Mouse (Mus musculus) left cerebral cortex, adult 11 months (tissue): ENCODE data around the gene Rapgef3.

Experiments
- DNase-seq: peaks from one replicate; pipeline ENCODE4 v3.0.0; 2022; ENCODE audit warnings: low spot score

Gene Rapgef3

DNA sequence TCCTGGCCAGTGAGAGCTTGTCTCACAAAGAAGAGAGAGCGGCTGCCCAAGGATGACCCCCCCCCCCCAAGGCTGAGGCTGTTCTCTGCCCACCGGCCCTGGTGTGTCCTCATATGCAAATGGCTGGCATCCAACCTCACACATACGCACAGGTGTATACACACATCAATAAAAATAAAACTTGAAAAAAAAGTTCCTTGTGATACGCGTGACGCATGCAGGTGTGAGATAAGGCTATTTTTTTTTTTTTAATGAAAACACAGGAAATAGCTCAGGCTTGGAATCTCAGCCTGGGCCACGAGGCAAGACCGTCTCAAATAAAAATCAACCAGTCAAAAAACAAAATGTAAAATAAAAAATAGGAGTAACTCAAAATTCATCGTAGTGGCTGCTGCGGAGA is 21.5 kb downstream of the Rapgef3 start:
- no peak for DNase-seq

DNA sequence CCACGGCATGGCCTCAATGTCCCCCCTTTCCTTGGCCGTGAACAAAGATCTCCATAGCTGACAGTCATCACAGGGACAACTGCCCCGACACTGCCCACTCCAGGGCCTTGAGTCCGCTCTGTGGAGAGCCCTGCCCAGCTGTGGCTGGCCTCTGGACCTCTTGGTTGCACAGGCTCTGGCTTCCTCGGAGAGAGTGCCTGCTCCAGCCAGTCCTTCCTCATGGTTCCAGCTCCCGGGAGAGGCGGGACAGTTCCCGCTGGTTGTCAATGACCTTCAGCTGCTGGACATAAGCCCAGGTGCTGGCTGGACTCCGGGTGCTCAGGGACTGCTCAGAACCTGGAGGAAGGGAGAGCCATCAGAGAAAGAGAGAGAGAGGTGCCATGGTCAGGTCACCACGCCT is 22.4 kb downstream of the Rapgef3 start:
- DNase-seq: no peak

DNA sequence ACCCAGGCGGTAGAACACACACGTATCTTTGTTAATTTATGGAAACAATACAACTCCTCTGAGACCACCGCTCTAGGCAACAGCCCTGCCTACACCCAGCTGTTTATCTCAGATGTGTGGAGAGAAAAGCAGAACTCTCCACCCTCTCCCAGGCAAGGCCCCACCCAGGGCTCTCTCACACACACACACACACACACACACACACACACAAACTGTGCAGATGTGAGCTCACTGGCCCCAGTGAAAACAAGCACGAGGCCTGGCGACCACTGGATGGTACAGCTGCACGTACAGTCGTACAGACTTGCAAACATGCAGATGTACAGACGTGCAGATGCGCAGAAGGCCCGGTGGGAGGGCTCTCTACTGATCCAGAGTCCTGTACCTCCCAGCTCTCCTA is 22.8 kb downstream of the Rapgef3 start:
- no peak for DNase-seq

DNA sequence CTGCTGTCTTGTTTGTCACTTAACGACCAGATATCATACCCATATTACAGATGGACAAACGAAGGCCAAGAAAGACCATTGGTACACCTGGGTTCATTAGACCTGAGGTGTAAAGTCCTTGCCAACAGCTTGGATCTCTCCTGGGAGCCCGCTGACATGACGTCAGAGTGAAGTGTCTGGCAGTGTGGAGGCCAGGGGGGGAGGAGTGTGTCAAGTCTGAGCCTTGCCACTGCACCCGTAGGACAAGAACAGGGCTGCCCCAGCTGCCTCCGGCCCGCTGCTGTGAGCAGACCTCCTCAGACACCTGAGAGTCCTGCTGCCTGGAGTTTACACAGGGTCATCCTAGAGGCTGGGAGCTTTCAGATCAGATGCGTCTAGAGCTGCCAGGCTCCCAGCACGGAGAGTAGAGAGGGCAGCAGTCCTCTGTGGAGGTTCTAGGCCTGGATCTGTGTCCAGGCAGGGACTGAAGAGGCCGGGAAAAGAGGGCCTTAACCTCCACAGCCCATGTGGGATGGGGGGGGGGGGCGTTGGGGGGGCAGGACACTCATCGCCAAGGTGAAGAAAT is 23.7 kb downstream of the Rapgef3 start:
- no peak for DNase-seq

DNA sequence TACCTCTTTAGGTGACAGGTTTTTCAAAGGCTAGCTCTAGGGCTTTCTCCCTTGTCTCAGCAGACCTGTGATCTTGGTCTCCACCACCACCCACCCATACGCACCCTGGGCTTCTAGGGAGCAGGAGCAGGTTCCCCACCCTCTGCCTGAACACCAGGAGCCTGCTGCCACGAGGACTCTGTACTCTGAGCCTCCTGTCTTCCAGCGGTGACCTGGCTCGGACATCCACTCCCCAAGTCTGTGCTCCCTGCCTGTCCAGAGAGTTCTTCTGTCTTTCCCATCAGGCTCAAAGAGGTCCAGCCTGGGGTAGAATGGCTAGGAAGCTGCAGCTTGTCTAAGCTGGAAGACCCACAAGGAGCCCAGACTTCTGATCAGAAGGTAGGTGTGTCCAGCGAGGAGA is 24.6 kb downstream of the Rapgef3 start:
- no peak for DNase-seq

DNA sequence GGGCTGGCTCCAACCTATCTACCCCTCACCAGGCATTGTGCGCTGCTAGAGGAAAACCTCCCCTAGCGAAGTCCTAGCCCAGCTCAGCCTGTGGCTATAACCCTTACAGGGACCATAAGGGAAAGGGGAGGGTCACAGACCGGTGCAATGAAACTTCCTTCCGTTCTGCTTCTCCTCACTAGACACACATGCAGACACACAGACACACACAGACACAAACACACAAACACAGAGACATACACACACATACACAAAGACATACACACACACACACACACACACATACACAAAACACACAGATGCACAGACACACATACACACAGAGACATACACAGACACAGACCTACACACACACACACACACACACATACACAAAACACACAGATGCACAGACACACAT is 25.2 kb downstream of the Rapgef3 start:
- DNase-seq: no peak

DNA sequence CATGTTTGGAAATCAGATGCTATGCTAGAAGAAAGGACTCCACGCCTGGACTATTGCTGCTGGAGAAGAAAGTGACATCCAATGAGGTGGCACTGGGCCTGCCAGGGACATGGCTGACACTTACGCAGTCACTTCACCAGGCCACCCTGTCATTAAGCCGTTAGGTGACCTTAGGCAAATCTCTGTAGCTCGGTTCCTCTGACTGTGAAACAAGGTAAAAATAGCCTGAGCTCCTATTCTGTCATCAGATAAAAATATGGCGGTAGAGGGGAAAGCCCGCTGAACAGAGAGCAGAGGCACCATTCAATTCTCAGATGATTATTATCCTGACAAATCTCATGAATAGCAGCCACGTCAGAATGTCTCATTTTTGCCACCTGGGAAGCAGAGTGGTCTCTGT is 25.7 kb downstream of the Rapgef3 start:
- DNase-seq: no peak

DNA sequence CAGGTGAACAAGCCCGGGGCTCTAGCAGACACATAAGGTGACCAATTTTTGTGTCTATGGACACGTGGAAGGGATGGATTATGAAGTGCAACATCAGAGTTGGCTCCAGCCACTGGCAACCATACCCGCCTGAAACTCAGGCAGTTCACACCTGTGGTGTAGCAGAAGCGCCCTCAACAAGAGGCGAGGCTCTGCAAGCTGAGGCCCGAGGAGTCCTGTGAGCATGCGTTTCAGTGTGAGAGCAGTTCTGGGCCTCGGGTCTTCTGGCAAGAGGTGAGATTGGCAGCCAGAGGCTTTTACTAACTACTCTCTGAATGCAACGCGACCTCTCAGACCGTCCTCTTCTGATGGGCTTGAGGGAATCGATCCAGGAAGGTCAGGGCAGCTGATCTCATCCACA is 26.1 kb downstream of the Rapgef3 start:
- no peak for DNase-seq

DNA sequence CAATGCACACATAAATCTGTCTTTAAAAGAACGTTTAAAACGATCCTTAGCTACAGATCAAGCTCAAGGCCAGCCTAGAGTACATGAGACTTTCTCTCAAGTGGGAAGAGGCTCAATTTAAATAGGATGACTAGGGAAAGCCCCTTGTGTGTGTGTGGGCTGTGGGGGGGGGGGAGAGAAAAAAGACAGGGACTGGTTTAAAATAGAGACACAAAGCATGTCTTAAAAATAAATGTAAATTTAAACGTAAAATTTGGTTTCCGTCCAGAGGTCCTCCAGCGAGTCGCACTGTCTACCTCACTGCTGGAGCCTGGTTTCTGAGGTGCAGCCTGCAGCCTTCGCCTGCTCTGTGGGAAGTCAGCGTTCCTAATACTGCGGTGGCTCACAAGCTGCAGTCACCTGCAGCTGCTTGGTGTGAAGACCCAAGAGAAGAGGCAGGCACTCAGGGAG is 27.5 kb downstream of the Rapgef3 start:
- DNase-seq: no peak

DNA sequence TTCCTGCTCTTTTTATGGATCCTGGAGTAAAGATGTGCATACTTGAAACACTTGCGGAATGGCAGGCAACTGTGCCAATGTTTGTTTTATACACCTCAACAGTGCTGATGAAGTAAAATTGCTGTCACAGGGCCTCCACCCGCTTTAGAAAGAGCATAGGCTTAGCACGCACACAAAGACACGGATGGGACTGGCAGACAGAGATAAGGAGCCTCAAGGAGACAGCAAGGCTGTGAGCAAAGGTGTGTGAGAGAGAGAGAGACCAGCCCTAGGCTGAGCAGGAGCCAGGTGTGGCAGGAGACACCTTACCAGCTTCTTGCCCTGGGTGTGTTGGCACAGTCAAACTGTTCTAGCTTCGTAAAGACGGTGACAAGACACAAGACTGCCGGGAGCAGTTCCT is 28.8 kb downstream of the Rapgef3 start:
- no peak for DNase-seq

DNA sequence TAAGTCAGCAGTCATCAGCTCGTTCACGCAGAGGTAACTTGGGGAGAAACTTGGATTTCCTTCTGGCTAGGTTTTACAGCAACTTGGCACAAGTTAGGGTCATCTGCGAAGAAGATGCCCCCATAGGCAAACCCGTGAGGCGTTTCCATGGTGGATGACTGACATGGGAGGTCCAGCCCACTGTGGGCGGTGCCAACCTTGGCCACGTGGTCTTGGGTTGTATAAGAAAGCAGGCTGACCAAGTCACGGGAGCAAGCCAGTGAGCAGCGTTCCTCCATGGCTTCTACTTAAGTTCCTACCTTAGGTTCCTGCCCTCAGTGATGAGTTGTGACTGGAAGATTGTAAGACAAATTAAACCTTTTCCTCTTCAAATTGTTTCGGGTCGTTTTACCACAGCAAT is 35.8 kb downstream of the Rapgef3 start:
- no peak for DNase-seq

DNA sequence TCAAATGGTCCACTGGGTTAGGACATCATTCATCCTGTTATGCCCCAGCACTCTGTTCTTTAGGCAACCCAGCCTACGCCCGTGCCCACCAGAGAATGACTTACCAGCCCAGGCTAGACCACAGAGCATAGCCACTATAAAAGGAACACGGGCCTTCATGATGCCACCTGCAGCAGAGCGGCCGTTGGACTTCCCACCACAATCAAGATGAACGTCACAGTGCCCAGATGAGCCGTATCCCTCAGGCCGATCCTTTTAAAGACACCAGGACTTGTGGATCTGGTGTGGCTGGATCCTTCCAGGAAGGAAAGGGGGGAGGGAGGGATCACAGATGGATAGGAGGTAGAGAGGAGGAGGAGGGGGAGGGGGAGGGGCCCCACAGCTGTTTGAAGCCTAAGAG is 36.7 kb downstream of the Rapgef3 start, which contains the start of gene Endou:
Endou (minus strand) TSS at position 229 of the 400 bp plus-strand sequence.
- DNase-seq: no peak

DNA sequence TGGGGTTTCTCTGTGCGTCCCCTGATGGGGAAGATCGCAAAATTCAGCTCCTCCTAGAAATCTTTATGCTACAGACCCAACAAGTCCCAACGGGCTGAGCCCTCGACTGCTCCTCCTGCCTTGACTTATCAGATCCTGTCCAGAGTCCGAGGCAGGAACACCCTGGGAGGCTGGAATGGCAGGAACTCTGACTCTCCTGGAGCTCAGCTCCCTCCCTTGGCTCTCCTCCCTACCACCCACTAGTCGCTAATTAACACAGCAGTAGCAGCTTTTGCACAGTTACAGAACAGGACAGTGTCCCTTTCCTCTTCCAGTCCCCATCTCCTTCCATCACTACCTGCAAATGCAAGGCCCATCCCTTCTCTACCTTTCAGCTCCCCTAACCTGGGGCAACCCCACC is 37.4 kb downstream of the Rapgef3 start:
- no peak for DNase-seq

DNA sequence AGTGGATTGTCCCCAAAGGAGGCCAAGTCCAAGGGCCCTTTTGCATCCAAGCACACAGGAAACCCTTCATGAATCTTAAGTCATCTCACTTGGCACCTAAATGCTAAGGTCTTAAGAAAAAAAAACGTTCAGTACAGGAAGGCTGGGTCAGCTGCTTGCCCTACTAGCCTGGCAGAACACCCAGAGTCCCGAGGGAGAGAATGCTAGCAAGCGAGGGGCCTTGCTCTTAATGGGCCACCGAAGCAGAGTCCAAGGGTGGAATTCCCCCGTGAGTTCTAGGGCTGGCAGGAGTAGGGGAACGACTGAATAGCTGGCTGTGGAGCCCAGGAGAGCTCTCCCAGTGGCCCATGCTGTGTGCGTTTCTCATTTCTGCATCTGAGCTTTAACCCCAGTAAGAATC is 39.0 kb downstream of the Rapgef3 start:
- DNase-seq: no peak

DNA sequence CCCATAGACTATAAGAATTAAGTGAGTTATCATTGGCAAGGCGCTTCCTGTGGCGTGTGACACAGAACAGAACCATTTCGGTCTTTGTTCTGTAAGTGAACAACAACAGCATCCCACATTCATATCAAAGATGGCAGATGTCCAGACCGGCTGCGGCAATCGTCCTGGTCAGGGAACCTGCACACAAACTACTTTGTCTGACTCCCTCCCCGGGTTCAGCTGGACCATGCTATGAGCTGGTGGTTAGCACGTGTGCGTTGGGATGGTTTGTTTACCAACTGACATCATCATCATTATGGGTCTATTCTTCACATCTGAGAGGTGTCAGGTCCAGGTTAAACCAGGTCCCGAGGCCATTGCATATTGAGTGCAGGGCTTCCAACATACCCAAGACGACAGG is 39.4 kb downstream of the Rapgef3 start:
- DNase-seq: no peak

DNA sequence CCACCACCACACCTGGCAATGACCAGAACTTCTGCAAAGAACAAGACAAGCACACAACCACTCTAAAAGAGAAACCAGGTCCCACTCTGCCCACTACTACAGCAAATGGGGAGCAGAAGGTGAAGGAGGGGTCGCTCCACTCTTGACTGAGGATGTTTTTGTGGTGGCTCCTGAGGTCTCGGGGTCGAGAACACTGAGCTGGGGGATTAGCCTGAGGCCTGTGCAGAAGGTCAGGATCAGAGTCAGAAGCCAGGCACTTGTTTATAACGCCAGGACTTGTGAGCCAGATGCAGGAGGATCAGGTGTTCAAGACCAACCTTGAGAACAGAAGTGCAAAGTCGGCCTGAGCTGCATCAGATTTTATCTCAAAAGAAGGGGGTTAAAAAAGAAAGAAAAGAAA is 40.3 kb downstream of the Rapgef3 start:
- DNase-seq: no peak

DNA sequence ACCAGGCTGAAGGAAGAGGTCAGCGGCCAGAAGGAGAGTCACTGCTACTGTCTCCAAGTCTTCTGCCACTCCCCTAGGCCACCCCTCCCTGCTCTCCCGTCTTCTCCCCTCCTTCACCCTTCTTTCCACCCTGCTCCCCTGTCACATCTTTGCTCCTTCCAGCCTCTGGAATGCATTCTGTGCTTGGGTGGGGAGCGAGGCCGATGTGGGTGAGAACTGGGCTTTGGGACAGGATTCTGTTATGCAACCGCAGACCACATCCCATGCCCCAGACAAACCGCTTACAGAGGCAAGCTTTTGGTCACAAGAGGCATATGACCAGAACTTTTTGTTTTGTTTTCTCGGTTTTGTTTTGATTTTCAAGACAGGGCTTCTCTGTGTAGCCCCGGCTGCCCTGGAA is 40.7 kb downstream of the Rapgef3 start:
- DNase-seq: no peak

DNA sequence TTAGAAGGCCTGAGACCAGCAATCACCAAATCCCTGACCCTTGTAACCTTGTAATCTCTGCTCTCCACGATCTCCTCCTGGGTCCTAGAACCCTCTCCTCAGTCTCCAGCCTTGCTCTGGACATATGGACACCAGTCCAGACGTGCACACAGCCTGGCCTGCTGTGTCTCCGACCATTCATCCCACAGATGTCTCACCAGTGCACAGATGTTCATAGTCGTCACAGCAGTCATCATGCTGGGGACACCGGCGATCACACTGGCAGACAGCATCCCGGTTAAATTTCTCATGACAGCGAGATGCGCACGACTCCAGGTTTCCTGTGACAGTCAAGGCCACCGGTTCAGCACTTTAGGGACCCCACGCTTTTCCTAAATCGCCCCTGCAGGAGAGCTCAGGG is 41.5 kb downstream of the Rapgef3 start:
- DNase-seq: no peak

DNA sequence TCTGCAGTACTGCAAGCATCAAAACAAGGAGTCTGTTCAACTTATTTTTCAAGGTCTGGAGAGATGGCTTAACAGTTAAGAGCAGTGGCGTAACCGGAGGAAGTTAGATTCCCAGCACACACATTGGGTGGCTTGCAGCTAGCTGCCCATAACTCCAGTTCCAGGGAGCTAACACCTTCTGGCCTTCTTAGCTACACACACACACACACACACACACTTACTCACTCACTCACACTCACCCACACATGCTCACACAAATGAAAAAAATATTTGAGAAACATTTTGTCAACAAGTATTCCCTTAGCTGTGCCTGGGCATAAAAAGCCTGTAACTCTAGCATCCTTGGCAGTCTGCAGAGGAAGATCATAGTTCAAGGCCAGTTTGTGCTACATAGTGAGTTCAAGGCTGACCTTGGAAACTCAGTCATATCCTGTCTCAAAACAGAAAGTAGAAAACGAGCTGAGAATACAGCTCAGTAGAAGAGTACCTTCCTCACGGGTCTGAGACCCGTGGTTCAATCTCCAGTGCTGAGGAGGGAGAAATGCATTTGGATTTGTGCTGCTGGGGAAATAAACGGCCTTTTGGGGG is 42.5 kb downstream of the Rapgef3 start:
- DNase-seq: no peak

DNA sequence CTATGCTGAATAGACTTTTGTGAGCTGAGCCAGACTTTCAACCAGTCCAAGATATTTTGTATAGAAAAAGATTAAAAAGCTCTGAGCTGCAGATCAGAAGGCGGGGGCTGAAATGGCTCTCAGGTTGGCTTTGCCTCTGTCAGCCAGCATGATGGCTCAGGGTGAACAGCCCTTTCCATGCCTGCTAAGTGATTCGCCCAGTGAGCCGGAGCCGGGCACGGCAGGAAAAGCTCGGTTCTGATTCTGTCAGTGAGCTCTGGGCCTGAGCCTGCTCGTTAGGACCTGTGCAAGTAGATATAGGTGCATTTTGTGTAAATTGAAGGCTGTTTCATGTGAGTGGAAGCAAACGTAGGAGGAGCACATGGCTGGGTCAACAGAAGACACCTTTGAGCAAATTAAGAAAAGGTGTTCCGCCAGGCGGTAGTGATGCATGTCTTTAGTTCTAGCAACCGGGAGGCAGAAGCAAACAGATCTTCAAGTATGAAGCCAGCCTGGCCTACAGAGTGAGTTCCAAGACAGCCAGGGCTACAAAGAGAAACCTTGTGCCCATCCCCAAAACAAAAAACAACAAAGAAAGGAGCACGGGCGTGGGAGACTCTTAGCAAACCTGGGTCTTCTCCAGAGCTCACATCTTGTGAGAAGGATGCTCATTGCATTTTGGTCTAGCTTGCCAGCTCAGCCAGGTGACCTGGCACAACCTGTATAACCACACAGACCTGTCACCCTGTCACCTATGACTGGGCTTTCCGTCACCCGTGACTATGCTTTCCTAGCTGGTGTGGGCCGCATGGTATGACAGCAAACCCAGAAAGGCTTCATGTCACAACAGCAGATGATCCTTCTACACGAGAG is 43.2 kb downstream of the Rapgef3 start:
- DNase-seq: no peak

DNA sequence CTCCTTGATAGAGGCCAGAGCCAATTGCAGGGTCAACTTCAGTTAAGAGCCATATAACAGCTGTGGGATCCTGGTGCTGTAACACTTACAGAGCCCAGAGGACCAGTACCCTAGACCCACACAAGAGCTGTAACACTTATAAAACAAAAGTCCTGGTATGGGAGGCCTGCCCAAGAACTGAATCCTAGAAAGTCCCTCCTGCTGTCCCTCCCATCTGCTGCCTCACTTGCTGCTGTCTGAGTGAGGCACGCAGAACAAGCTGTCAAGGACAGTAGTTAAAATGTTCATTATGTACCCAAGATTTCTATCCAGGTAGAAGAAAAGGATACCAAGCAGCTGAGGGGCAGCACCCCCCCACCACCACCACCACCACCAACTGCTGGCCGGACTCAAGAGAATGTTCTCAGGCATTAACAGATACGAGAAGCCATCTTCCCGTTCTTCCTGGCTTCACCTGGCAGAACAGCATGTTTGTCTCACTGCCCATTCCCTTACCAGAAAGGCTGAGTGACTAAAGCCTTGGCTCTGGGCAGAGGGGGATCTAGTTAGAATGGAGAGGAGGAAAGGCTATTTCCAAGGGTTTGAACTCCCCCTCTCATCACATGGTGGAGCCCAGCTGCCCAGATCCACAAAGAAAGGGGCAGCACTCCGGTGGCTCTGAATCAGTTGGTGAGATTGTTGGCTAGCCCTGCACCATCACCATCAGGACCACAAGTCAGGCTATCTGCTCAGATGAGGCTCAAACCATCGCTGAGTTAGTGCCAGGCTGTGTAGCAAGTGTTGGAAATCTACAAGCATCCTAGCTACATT is 44.0 kb downstream of the Rapgef3 start:
- DNase-seq: no peak

DNA sequence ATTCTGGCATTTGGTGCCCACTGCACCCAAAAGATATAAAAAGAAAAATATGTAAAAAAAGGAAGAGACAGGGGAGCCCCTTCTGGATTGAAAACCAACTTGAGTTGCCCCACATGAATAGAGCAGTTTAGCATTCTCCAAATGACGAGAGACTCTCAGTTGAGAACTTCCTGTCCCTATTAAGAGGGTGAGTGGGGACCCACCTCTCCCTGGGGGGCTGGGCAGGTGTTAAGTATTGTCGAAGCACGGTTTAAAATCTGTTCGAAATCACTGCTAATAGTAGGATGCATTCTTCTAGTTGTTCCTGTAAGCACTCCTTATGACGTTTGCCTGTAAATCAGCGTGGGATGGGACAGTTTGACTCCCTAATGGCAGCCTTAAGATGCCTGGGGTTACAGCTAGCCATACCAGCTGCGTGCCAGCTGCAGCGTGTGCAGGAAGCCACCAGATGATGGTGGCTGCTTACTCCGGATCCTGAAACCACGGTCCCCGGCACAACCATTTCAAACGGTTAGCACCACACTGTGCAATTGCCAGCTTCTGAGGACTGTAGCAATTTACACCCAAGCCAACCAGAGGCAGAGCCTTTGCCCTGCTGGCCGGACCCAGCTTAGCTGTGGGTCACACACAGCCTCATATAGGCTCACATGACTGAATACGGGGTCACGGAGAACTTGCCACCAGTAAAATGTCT is 46.6 kb downstream of the Rapgef3 start:
- DNase-seq: no peak
